Mouse (Mus musculus): Measurements from ENCODE around the gene Itga2b.
A peak's percentile ranks its signal among the peaks of the same experiment; 100 is the strongest.

Gene Itga2b

GRCm38 (mm10) chr11:102435754-102436470 lies 34.0 kb downstream of the Itga2b start:
- no peak for DNase-seq (ENCODE audit: low spot score in 2 of 2)

- no peak for DNase-seq (ENCODE audit: low spot score in 2 of 2)
These were observed 34.9 kb downstream of the Itga2b start for GRCm38 (mm10) chr11:102434816-102435705.

GRCm38 (mm10) chr11:102434406-102434805 lies 35.5 kb downstream of the Itga2b start:
- peak; percentile 74 to 84 for DNase-seq (ENCODE audit: low spot score in 2 of 2)

- DNase-seq (ENCODE audit: low spot score in 2 of 2): no peak
These were observed 36.1 kb downstream of the Itga2b start for GRCm38 (mm10) chr11:102433866-102434265.

DNA sequence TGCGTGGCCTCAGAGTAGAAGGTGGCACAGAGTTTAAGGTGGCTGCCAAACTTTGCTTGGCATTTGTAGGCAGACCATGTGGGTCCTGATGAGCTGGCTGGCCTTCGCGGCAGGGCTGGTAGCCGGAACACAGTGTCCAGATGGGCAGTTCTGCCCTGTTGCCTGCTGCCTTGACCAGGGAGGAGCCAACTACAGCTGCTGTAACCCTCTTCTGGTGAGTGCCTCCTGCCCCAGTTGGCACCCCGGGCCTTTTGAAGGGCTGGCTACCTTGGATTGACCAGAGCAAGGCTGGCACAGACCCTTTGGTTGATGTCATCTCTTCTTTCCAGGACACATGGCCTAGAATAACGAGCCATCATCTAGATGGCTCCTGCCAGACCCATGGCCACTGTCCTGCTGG lies 37.0 kb downstream of the Itga2b start:
- DNase-seq (ENCODE audit: low spot score in 2 of 2): peak; percentile 87 to 89

GRCm38 (mm10) chr11:102432115-102432843 lies 37.6 kb downstream of the Itga2b start:
- DNase-seq (ENCODE audit: low spot score in 2 of 2): peak in 1 of 2 experiments; percentile 66

DNA sequence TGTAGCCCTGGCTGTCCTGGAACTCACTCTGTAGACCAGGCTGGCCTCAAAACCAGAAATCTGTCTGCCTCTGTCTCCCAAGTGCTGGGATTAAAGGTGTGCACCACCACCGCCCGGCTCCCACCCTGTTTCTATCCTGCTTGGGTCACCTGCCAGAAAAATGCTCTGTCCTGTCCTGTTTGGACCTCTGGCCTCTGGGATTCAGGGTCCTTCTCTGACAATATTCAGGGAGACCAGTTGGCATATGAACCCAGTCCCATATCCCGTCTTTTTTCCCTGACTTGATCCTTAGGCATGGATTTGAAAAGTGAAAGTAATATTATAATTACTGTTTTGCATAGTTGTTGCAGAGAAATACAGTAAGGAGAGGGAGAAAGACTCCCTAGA lies 38.2 kb downstream of the Itga2b start:
- no peak for DNase-seq (ENCODE audit: low spot score in 2 of 2)

DNA sequence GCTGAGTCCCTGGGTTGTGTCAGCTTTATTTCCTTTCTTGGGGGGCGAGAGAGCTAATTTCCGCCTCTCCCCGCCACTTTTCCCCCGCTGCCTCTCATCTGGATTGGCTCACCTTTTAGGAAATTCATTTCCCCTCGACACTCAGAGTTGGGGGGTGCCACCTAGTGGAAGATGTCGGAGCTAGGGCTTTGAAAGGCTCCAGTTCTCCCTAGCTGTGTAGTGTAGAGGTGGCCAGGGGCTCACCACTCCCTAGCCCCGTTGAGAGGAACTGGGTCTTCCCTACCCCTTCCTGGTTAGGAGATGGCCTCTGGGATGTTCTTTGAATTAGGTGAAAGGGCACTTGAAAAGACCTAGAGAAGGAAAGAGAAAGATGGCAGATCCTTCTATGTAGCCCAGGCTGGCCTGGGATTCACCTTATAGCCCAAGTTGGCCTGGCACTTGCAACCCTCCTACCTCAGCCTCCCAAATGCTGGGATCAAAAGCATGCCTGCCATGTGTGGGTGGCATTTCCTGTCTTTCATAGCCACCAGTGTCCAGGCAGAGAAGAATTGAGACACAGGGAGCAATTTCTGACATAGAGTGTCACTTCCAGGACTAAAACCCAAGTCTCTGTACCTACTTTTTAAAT lies 38.8 kb downstream of the Itga2b start:
- peak; percentile 74 to 85 for DNase-seq (ENCODE audit: low spot score in 2 of 2)

- DNase-seq (ENCODE audit: low spot score in 2 of 2): peak; percentile 96 to 97
These were observed 39.6 kb downstream of the Itga2b start, which contains the start of gene Grn for GRCm38 (mm10) chr11:102430121-102431017. TSS of gene Grn (plus strand) at chr11:102430315.

- DNase-seq (ENCODE audit: low spot score in 2 of 2): no peak
These were observed 40.4 kb downstream of the Itga2b start for GRCm38 (mm10) chr11:102429551-102429950.

DNA sequence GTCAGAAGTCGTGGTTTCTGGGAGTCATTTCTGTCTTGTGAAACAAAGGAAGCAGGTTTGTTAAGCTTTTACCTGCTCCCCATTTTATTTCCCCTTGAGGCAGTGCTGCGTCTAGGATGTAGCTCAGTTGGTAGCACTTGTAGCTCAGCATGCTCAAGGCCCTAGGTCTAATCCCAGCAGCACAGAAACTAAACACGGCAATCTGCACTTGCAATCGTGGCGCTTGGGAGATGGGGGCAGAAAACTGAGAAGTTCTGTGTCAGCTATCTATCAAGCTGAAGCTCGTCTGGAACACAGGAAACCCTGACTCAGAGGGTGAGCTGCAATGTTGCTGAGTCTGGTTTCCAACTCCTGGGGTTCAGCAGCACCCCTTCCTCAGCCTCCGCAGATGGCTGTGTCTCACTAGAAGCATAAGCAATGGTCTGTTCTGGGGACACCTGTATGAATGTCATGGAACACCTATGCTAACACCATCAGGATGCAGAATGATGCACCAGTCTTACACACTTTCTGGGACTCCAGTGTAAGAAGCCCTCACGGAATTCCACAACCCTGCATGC lies 40.9 kb downstream of the Itga2b start:
- no peak for DNase-seq (ENCODE audit: low spot score in 2 of 2)

- DNase-seq (ENCODE audit: low spot score in 2 of 2): no peak
These were observed 44.2 kb downstream of the Itga2b start for GRCm38 (mm10) chr11:102425555-102426316.

- DNase-seq (ENCODE audit: low spot score in 2 of 2): no peak
These were observed 45.3 kb downstream of the Itga2b start for GRCm38 (mm10) chr11:102424666-102425065.

DNA sequence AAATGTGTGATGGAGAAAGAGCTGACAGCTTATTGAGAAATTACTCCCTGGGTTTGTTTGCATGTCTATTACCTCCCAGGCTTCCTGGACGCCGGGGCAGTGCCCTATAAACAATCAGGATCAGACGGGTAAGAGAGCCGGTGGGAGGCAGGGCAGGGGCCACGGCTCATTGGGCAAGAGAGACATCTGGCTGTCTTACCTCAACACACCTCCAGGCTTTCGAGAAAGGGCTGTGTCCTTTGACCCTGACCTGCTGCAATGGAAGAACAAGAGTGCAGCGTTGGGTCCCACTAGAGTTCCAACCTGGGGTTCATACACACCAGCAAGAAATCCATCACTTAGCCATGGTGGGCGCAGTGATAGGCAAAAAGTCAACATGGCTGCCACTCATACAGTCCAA lies 48.4 kb downstream of the Itga2b start:
- DNase-seq (ENCODE audit: low spot score in 2 of 2): no peak

DNA sequence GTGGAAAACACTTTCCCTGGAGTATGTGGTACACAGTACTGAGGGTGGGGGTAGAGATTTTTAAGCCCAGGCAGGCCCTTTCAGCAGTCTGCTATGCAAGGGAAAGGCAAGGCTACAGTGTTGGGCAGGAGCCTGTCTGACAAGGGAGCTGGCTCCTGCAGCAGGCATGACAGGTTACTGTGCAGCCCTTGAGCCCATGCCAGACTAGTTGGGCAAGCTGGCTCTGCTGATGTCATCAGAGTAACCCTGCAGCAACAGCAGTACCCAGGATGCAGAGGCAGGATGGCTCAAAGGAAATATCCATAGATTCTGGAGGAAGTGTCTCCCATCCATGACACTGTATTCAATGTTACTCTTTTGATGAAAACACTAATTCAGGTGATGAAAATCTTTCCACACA lies 51.0 kb downstream of the Itga2b start:
- DNase-seq (ENCODE audit: low spot score in 2 of 2): no peak

- no peak for DNase-seq (ENCODE audit: low spot score in 2 of 2)
These were observed 52.8 kb downstream of the Itga2b start for GRCm38 (mm10) chr11:102417160-102417559.

- DNase-seq (ENCODE audit: low spot score in 2 of 2): no peak
These were observed 54.7 kb downstream of the Itga2b start for GRCm38 (mm10) chr11:102415034-102415802.

DNA sequence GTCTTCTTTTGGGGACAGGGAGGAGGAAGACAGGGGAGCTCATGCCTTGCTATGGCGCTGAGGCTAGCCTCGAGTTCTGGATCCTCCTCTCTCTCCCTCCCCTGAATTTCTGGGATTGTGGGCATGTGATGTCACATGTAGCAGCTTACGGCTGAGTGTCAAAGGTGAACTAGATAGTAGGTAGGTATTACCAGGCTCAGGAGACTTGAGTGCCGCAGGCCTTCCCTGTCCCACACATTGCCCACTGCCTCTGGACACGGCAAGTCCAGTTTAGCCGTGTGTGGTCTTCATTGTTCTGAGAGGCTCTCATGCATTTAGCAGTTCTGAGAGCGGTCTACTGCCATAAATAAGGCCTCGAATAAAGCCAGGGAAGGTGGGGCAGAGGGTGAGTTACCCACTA lies 56.9 kb downstream of the Itga2b start:
- DNase-seq (ENCODE audit: low spot score in 2 of 2): no peak

DNA sequence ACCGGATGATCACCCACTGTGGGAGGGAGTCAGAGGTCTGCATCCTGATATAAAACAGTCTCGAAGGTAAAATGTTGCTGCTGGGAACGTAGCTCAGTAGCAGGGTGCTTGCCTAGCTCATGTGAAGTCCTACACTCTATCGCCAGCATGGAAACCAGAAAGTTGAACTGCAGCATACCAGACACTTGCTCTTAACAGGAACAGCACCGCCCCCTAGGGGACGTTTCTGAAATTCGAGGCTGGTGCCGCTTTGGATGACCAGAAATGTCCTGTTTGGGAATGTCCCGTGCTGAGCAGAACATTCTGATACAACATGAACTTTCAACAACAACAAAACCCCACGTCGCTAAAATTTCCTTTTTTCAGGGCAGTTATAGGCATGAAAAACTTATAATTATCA lies 58.2 kb downstream of the Itga2b start:
- peak; percentile 71 to 91 for DNase-seq (ENCODE audit: low spot score in 2 of 2)
